Comparison of ENCODE assay signal across 9 mouse cellular contexts in genomic region chr6:50294128-50294527, GRCm38 (mm10). TPM values are rescaled to one million over a fixed set of nuclear protein-coding genes. Genes with fewer than 3 reads are reported as not detected.
DNase-seq lines count a peak whose midpoint lies in the region; ATAC-seq and TF ChIP-seq lines count a peak whose summit lies in the region.
"Had no signal": no experiment of that assay in that cellular context is flagged by ENCODE, and none has a peak within 500 bp of the region (broad histone marks: within the 10 kb centered on the region; RNA-seq: fewer than 3 reads in every experiment).

No protein-coding gene starts in this region.

- no peaks in the 10 kb centered on the region for H3K36me3 ChIP-seq in ES-Bruce4 (ENCODE audit: control insufficient read depth, insufficient read depth, low read length, poor library complexity, severe bottlenecking)

- TF ChIP-seq CTCF in ES-Bruce4 (IDR thresholded peaks at IDR 0.05; ENCODE audit: low read depth, low read length): peak; percentile 31
- peak; percentile 34 for TF ChIP-seq CTCF in bone marrow, adult 2 months (IDR thresholded peaks at IDR 0.05; ENCODE audit: control insufficient read depth, insufficient read depth, low read length)
- TF ChIP-seq CTCF in layer of hippocampus, adult 2 months (conservative IDR thresholded peaks at IDR 0.05): peak; percentile 98

- no peak for TF ChIP-seq POLR2A in ES-Bruce4 (IDR thresholded peaks at IDR 0.05; ENCODE audit: insufficient read depth, low read length)
- TF ChIP-seq POLR2A in bone marrow, adult 2 months (IDR thresholded peaks at IDR 0.05; ENCODE audit: borderline replicate concordance, control insufficient read depth, low read depth, low read length): no peak

- no peaks in the 10 kb centered on the region for H3K9me3 ChIP-seq in ES-Bruce4 (replicated peaks; ENCODE audit: control insufficient read depth, insufficient read depth, low read length, poor library complexity, severe bottlenecking)
- H3K9me3 ChIP-seq: heart, embryonic 13.5 days had no signal

- no peak for TF ChIP-seq EP300 in ES-Bruce4 (IDR thresholded peaks at IDR 0.05; ENCODE audit: insufficient read depth, low read depth, low read length)

- peak; percentile 93 for ATAC-seq in erythroblast, adult 5-6 weeks (replicated peaks; ENCODE audit: low FRiP score, poor library complexity, severe bottlenecking)

- H3K9ac ChIP-seq in ES-Bruce4 (ENCODE audit: low read depth, poor library complexity, severe bottlenecking): no peak overlapping the region
- H3K9ac ChIP-seq: heart, embryonic 13.5 days had no signal

- H3K27me3 ChIP-seq in ES-Bruce4 (ENCODE audit: control insufficient read depth, insufficient read depth, low read length, poor library complexity, severe bottlenecking): no peaks in the 10 kb centered on the region
- H3K27me3 ChIP-seq: heart, embryonic 13.5 days had no signal

- H3K27ac ChIP-seq in ES-Bruce4 (ENCODE audit: insufficient read depth, low read length): no peak overlapping the region
- no peak overlapping the region for H3K27ac ChIP-seq in bone marrow, adult 2 months (ENCODE audit: control insufficient read depth, insufficient read depth, low read depth, low read length, poor library complexity)
- no peak overlapping the region for H3K27ac ChIP-seq in layer of hippocampus, adult 2 months
- H3K27ac ChIP-seq: heart, embryonic 13.5 days had no signal

- no peak overlapping the region for H3K4me3 ChIP-seq in ES-Bruce4 (ENCODE audit: low read depth, low read length)
- no peak overlapping the region for H3K4me3 ChIP-seq in bone marrow, adult 2 months (replicated peaks; ENCODE audit: control insufficient read depth, low read depth, low read length)
- no peak overlapping the region for H3K4me3 ChIP-seq in layer of hippocampus, adult 2 months
- H3K4me3 ChIP-seq: heart, embryonic 13.5 days had no signal

- 11% methylated on average over 1 of the region's 1 CpGs for WGBS in bone marrow, adult 2 months

- no peaks in the 10 kb centered on the region for H3K4me1 ChIP-seq in ES-Bruce4 (ENCODE audit: control insufficient read depth, insufficient read depth, low read length)
- H3K4me1 ChIP-seq in bone marrow, adult 2 months (ENCODE audit: control insufficient read depth, insufficient read depth, low read length): peaks cover 2% of the 10 kb centered on the region; the same call in 1 of the 2 replicates

- DNase-seq in heart, postnatal 4 days: peak; percentile 82
- DNase-seq in layer of hippocampus, adult 2 months (ENCODE audit: low spot score in 2 of 2): peak; percentile 80
- DNase-seq in lung, postnatal 14 days: peak; percentile 82
- DNase-seq in retina, postnatal 1 day: peak; percentile 91
- DNase-seq in thymus, postnatal 36 days: peak; percentile 52 to 72

RNA-seq across cellular contexts. Expression of gene Gsdme, which starts 30.5 kb away (rescaled TPM):
- polyA plus RNA-seq in ES-Bruce4 (2011; ENCODE audit: insufficient read depth, insufficient read length, low read depth, missing spikeins): 0.62 and 1.1 TPM in 2 replicates
- 4.7 and 16.1 TPM in 2 replicates for polyA plus RNA-seq in bone marrow, adult 2 months (2011; ENCODE audit: insufficient read depth, insufficient read length, low replicate concordance, missing spikeins)
- 4.6 and 9.6 TPM in 2 replicates for total RNA-seq in erythroblast, adult 5-6 weeks (2015; ENCODE audit: low replicate concordance)
- total RNA-seq in erythroblast, adult 5-6 weeks (2017; ENCODE audit: low replicate concordance): 2.4 and 9.2 TPM in 2 replicates
- total RNA-seq in heart, postnatal 4 days (2021): under 1 TPM; 0.57 to 0.61 TPM
- total RNA-seq in layer of hippocampus, adult 2 months (2021): 10 to 100 TPM; 10.9 to 12.4 TPM

Comparison
In these comparisons a context has a peak if more than half of its experiments do, and no peak if none do; other contexts are left out.
1. CTCF ChIP-seq: peak in every context shown above with its lines; median percentile 98 in layer of hippocampus, adult 2 months; 34 in bone marrow, adult 2 months; 31 in ES-Bruce4.